Mouse (Mus musculus) limb, embryonic 12.5 days (tissue): ENCODE data around the gene Slc20a1. TPM values are rescaled to one million over a fixed set of nuclear protein-coding genes. Genes with fewer than 3 reads are reported as not detected.

Experiments
- ATAC-seq: fragments of 200-750 bp; cut with Nextera tagmentation; 2 replicates; pipeline ENCODE4 v1.8.0; 2017; ENCODE audit warnings: low read depth, moderate TSS enrichment; ENCODE audit not compliant: insufficient number of reproducible peaks, insufficient read depth, low FRiP score, low TSS enrichment
- H3K27ac ChIP-seq: fragments of 300-500 bp; sonication (generic); 2 replicates; pipeline ENCODE4 v1.5.1; 2016; ENCODE audit warnings: mild to moderate bottlenecking, moderate library complexity
- H3K27me3 ChIP-seq: fragments of 300-500 bp; sonication (generic); 2 replicates; pipeline ENCODE4 v1.6.1; 2016; ENCODE audit warnings: mild to moderate bottlenecking, moderate library complexity
- H3K36me3 ChIP-seq: fragments of 300-500 bp; sonication (generic); 2 replicates; pipeline ENCODE4 v1.6.1; 2016; ENCODE audit warnings: mild to moderate bottlenecking, moderate library complexity
- H3K4me1 ChIP-seq: fragments of 300-500 bp; sonication (generic); replicated peaks from 2 replicates; pipeline ENCODE4 v1.6.1; 2016
- H3K4me2 ChIP-seq: fragments of 300-500 bp; sonication (generic); 2 replicates; pipeline ENCODE4 v1.6.1; 2016; ENCODE audit warnings: mild to moderate bottlenecking, moderate library complexity
- H3K4me3 ChIP-seq: fragments of 300-500 bp; sonication (generic); replicated peaks from 2 replicates; pipeline ENCODE4 v1.5.1; 2016; ENCODE audit warnings: mild to moderate bottlenecking
- H3K9ac ChIP-seq: fragments of 300-500 bp; sonication (generic); replicated peaks from 2 replicates; pipeline ENCODE4 v1.6.1; 2016; ENCODE audit warnings: mild to moderate bottlenecking, moderate library complexity
- H3K9me3 ChIP-seq: fragments of 300-500 bp; sonication (generic); 2 replicates; pipeline ENCODE4 v1.6.1; 2016; ENCODE audit warnings: mild to moderate bottlenecking, moderate library complexity
- WGBS: fragments of 180-500 bp; shearing (Covaris S2); methylation state at CpG from one replicate; pipeline ENCODE4 v1.1.7; 2016; 5-methylcytosine and 5-hydroxymethylcytosine counted together
- polyA plus RNA-seq: library from polyadenylated mRNA; unstranded; fragments of >200 nt; fragmentation: Nextera tagmentation; extraction: Ambion mirVana; gene quantifications from 2 replicates; pipeline ENCODE4 v1.2.1, GENCODE M21; 2016

Slc20a1 gene
- polyA plus RNA-seq, result 43.9 and 46.9 TPM in 2 replicates

GRCm38 (mm10) chr2:129198436-129199327 lies at the start of gene Slc20a1:
Gene Slc20a1 (plus strand): TSS chr2:129198764.
- ATAC-seq, result peak; percentile 98
- Histone ChIP-seq H3K27ac (peak within 1 kb of the TSS; percentile 89), H3K4me3 (peak within 1 kb of the TSS; percentile 81), H3K27me3 (no peaks in the 10 kb centered on the region), H3K36me3 (peaks cover 32% of the 10 kb centered on the region), H3K4me1 (peaks cover 21% of the 10 kb centered on the region), H3K9ac (peak within 1 kb of the TSS; percentile 90), H3K9me3 (no peaks in the 10 kb centered on the region), H3K4me2 (peak within 1 kb of the TSS; percentile 81)
- WGBS, result under 1% methylated on average over 77 of the region's 96 CpGs

GRCm38 (mm10) chr2:129148836-129149235 lies 49.7 kb upstream of the Slc20a1 start:
- H3K4me1 ChIP-seq, result no peaks in the 10 kb centered on the region
- 75% methylated on average over 2 of the region's 2 CpGs for WGBS
- no peaks in the 10 kb centered on the region for H3K36me3 ChIP-seq
- no peak overlapping the region for H3K4me3 ChIP-seq
- no peaks in the 10 kb centered on the region for H3K27me3 ChIP-seq
- no peak overlapping the region for H3K27ac ChIP-seq
- H3K9ac ChIP-seq, result no peak overlapping the region
- no peak overlapping the region for H3K4me2 ChIP-seq
- ATAC-seq, result no peak
- no peaks in the 10 kb centered on the region for H3K9me3 ChIP-seq

GRCm38 (mm10) chr2:129150386-129150785 lies 48.2 kb upstream of the Slc20a1 start:
- Histone ChIP-seq H3K4me1 (no peaks in the 10 kb centered on the region), H3K27ac (no peak overlapping the region), H3K4me3 (no peak overlapping the region), H3K4me2 (no peak overlapping the region), H3K27me3 (no peaks in the 10 kb centered on the region), H3K9me3 (no peaks in the 10 kb centered on the region), H3K9ac (no peak overlapping the region), H3K36me3 (no peaks in the 10 kb centered on the region)
- 86% methylated on average over 5 of the region's 5 CpGs for WGBS
- ATAC-seq, result no peak

GRCm38 (mm10) chr2:129151111-129151510 lies 47.5 kb upstream of the Slc20a1 start:
- WGBS, result 92% methylated on average over 9 of the region's 9 CpGs
- no peak for ATAC-seq
- no peak overlapping the region for H3K27ac ChIP-seq

GRCm38 (mm10) chr2:129152751-129153150 lies 45.8 kb upstream of the Slc20a1 start:
- no peak overlapping the region for H3K4me3 ChIP-seq
- H3K4me1 ChIP-seq, result no peaks in the 10 kb centered on the region
- no peak overlapping the region for H3K27ac ChIP-seq
- WGBS, result 76% methylated on average over 1 of the region's 1 CpGs
- H3K4me2 ChIP-seq, result no peak overlapping the region
- H3K9ac ChIP-seq, result no peak overlapping the region
- no peak for ATAC-seq
- H3K27me3 ChIP-seq, result no peaks in the 10 kb centered on the region
- no peaks in the 10 kb centered on the region for H3K9me3 ChIP-seq
- no peaks in the 10 kb centered on the region for H3K36me3 ChIP-seq

More at GRCm38 (mm10) chr2:129151111-129151510, 47.5 kb upstream of the Slc20a1 start:
- Histone ChIP-seq H3K4me1 (no peaks in the 10 kb centered on the region), H3K4me2 (no peak overlapping the region), H3K27me3 (no peaks in the 10 kb centered on the region), H3K9ac (no peak overlapping the region), H3K36me3 (no peaks in the 10 kb centered on the region), H3K9me3 (no peaks in the 10 kb centered on the region), H3K4me3 (no peak overlapping the region)

- Histone ChIP-seq H3K4me1 (no peaks in the 10 kb centered on the region), H3K4me3 (no peak overlapping the region), H3K9me3 (no peaks in the 10 kb centered on the region), H3K36me3 (no peaks in the 10 kb centered on the region), H3K27ac (no peak overlapping the region), H3K4me2 (no peak overlapping the region), H3K9ac (no peak overlapping the region), H3K27me3 (no peaks in the 10 kb centered on the region)
- WGBS, result 70% methylated on average over 5 of the region's 5 CpGs
- ATAC-seq, result no peak
Observed at GRCm38 (mm10) chr2:129164815-129165214, 33.7 kb upstream of the Slc20a1 start.

GRCm38 (mm10) chr2:129166466-129167463 lies 31.8 kb upstream of the Slc20a1 start:
- no peak overlapping the region for H3K27ac ChIP-seq
- H3K4me1 ChIP-seq, result no peaks in the 10 kb centered on the region
- ATAC-seq, result no peak
- H3K9ac ChIP-seq, result no peak overlapping the region
- H3K36me3 ChIP-seq, result no peaks in the 10 kb centered on the region
- H3K9me3 ChIP-seq, result no peaks in the 10 kb centered on the region
- H3K27me3 ChIP-seq, result no peaks in the 10 kb centered on the region
- 76% methylated on average over 10 of the region's 10 CpGs for WGBS
- no peak overlapping the region for H3K4me3 ChIP-seq
- H3K4me2 ChIP-seq, result no peak overlapping the region

- Histone ChIP-seq H3K4me2 (no peak overlapping the region), H3K9me3 (peaks cover 5% of the 10 kb centered on the region; the same call in 1 of the 2 replicates), H3K27ac (no peak overlapping the region), H3K4me1 (peaks cover 3% of the 10 kb centered on the region; the same call in 1 of the 2 replicates), H3K36me3 (no peaks in the 10 kb centered on the region), H3K4me3 (no peak overlapping the region), H3K9ac (no peak overlapping the region), H3K27me3 (peaks cover 6% of the 10 kb centered on the region; the same call in 1 of the 2 replicates)
- ATAC-seq, result no peak
- 48% methylated on average over 10 of the region's 10 CpGs for WGBS
Observed at GRCm38 (mm10) chr2:129173386-129173785, 25.2 kb upstream of the Slc20a1 start.

GRCm38 (mm10) chr2:129174474-129174873 lies 24.1 kb upstream of the Slc20a1 start:
- Histone ChIP-seq H3K4me2 (no peak overlapping the region), H3K36me3 (no peaks in the 10 kb centered on the region), H3K9ac (no peak overlapping the region), H3K9me3 (peaks cover 5% of the 10 kb centered on the region; the same call in 1 of the 2 replicates), H3K27ac (no peak overlapping the region), H3K27me3 (peaks cover 6% of the 10 kb centered on the region; the same call in 1 of the 2 replicates), H3K4me1 (peaks cover 6% of the 10 kb centered on the region; the same call in 1 of the 2 replicates), H3K4me3 (no peak overlapping the region)
- no peak for ATAC-seq
- 36% methylated on average over 7 of the region's 7 CpGs for WGBS

- H3K9me3 ChIP-seq, result peaks cover 5% of the 10 kb centered on the region; the same call in 1 of the 2 replicates
- H3K4me2 ChIP-seq, result no peak overlapping the region
- H3K36me3 ChIP-seq, result no peaks in the 10 kb centered on the region
- H3K27ac ChIP-seq, result no peak overlapping the region
- peaks cover 6% of the 10 kb centered on the region; the same call in 1 of the 2 replicates for H3K27me3 ChIP-seq
- no peak overlapping the region for H3K9ac ChIP-seq
- no peak for ATAC-seq
- H3K4me3 ChIP-seq, result no peak overlapping the region
- peaks cover 6% of the 10 kb centered on the region; the same call in 1 of the 2 replicates for H3K4me1 ChIP-seq
- WGBS, result 68% methylated on average over 2 of the region's 2 CpGs
Observed at GRCm38 (mm10) chr2:129175636-129176035, 22.9 kb upstream of the Slc20a1 start.
